Mouse (Mus musculus) cerebellum, adult (tissue): Measurements from ENCODE around the gene Mrpl51.
A peak's percentile ranks its signal among the peaks of the same experiment; 100 is the strongest.

ENCODE experiments used
- ATAC-seq: cut with Nextera tagmentation; 2 replicates; pipeline ENCODE4 v1.9.2; 2017; ENCODE audit warnings: mild to moderate bottlenecking, moderate library complexity, mixed read lengths; ENCODE audit not compliant: insufficient number of reproducible peaks, low FRiP score, low TSS enrichment

Mrpl51 gene

GRCm38 (mm10) chr6:125225518-125226115, 34.0 kb downstream of the Mrpl51 start:
- no peak for ATAC-seq

- ATAC-seq: no peak
These were observed 39.0 kb downstream of the Mrpl51 start for GRCm38 (mm10) chr6:125230571-125230970.

GRCm38 (mm10) chr6:125231117-125232044, 39.8 kb downstream of the Mrpl51 start, which contains the start of gene Tapbpl:
Gene Tapbpl, minus strand, starts transcription at chr6:125231860.
- ATAC-seq: peak; percentile 65

- ATAC-seq: no peak
These were observed 40.4 kb downstream of the Mrpl51 start for GRCm38 (mm10) chr6:125232045-125232437.

GRCm38 (mm10) chr6:125232516-125232915, 40.9 kb downstream of the Mrpl51 start:
- ATAC-seq: no peak

GRCm38 (mm10) chr6:125233816-125234519, 42.4 kb downstream of the Mrpl51 start:
- ATAC-seq: no peak

GRCm38 (mm10) chr6:125234520-125234828, 42.9 kb downstream of the Mrpl51 start:
- no peak for ATAC-seq

- ATAC-seq: no peak
These were observed 44.7 kb downstream of the Mrpl51 start for GRCm38 (mm10) chr6:125236341-125236740.

GRCm38 (mm10) chr6:125236782-125237181, 45.2 kb downstream of the Mrpl51 start, which contains the start of gene Cd27:
Gene Cd27, minus strand, starts transcription at chr6:125237010.
- no peak for ATAC-seq

- no peak for ATAC-seq
These were observed 45.8 kb downstream of the Mrpl51 start for GRCm38 (mm10) chr6:125237421-125237820.

GRCm38 (mm10) chr6:125238396-125238795, 46.8 kb downstream of the Mrpl51 start:
- ATAC-seq: no peak

GRCm38 (mm10) chr6:125239547-125239946, 47.9 kb downstream of the Mrpl51 start:
- no peak for ATAC-seq

- ATAC-seq: no peak
These were observed 49.0 kb downstream of the Mrpl51 start for GRCm38 (mm10) chr6:125240617-125241016.

- no peak for ATAC-seq
These were observed 50.0 kb downstream of the Mrpl51 start for GRCm38 (mm10) chr6:125241566-125241965.

- no peak for ATAC-seq
These were observed 53.0 kb downstream of the Mrpl51 start for GRCm38 (mm10) chr6:125244551-125244950.
